Mouse (Mus musculus): Measurements from ENCODE around the gene Fuz.
A peak's percentile ranks its signal among the peaks of the same experiment; 100 is the strongest.

Gene Fuz

DNA sequence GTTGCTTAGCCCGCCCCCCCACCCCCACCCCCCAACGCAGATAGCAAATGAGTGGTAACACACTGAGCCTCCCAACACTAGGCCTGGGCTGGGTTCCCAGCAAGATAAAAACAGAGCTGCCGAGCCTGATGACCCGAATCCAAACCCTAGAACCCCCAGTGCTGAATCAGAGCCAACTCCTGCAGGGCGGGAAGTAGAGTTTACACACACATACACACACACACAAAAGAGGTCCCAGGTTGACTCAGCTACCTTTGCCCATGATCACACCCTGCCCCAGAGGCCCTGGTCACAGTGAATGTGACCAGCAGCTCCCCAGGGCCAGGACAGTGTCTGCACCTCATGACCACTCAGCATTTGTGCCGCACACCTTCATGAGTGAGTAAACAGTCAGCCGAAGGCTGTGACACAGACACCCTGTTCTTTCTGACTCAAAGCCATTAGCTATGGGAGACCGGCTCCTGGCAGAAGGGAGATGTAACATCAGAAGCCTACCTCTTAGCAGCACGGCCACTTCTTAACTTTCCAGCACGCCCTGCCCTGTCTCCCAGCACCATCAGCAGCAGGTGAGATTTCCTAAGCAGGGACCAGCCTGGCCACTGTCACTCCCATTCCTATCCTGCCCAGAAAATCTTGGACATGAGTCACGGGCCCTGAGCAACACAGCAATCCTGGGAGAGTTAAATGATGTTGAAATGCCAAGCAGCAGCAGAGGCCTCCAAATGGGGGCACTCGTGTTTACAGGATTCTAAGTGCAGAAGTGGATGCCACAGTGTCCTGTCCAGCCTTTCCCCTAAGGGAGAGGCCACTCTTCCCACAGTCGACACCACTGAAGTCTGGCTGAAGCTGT is 7.4 kb upstream of the Fuz start:
- no peak for DNase-seq (ENCODE audit: low spot score in 2 of 2)

- no peak for DNase-seq (ENCODE audit: low spot score in 2 of 2)
Measured at GRCm38 (mm10) chr7:44890180-44890579, 5.7 kb upstream of the Fuz start.

DNA sequence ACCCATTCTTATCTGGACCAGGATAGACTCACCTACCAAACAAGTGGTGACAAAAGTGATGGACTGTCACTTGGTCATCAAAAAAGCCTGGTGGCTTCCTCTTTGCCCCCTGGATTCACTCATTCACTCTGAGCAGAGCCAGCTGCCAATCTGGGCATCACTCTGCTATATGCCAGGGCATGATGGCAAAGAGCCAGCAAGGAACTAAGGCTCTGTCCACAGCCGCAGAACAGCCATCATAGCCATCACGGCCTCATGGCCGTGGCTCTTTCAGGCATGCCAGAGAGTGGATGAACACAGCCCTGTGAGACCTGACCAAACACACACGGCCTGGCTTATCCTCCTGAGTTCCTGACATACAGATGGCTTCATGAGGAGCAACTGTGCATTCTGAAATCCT is 5.1 kb upstream of the Fuz start:
- no peak for DNase-seq (ENCODE audit: low spot score in 2 of 2)

GRCm38 (mm10) chr7:44891611-44892010 is 4.3 kb upstream of the Fuz start:
- no peak for DNase-seq (ENCODE audit: low spot score in 2 of 2)

DNA sequence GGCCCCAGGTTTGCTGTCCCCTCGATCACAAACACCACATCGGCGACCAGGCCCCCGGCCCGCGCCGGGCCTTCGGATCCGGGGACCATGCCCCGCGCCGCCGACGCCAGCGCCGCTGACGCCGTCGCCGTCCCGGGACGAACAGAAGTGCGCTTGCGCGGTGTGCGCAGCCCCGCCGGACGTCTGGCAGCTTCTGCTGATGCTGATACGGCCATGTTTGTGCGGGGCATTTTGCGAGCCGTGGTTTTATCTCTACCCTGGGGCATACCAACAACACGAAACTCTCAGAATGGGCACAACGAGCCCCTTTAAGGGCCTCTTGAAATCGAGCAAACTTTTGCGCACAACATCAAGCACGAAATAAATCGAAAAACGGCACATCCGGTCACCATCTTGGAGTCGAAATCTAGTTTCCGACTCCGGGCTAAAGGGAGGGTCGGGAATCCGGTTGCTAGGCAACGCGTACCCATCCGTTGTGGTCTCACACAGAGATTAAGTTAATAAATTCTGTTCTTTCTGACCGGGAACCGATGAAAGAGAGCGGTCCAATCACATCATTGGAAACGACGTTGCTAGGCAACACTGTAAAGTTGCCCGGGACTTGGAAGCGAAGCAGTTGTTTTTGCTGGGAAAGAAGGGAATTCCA is 3.5 kb upstream of the Fuz start, which contains the start of gene Med25:
Gene Med25, minus strand, starts transcription at position 437 of the 646 bp plus-strand sequence.
- DNase-seq (ENCODE audit: low spot score in 2 of 2): peak; percentile 75 to 82

- no peak for DNase-seq (ENCODE audit: low spot score in 2 of 2)
Measured at GRCm38 (mm10) chr7:44893197-44893596, 2.7 kb upstream of the Fuz start.

GRCm38 (mm10) chr7:44894175-44894574 is 1.7 kb upstream of the Fuz start:
- no peak for DNase-seq (ENCODE audit: low spot score in 2 of 2)

DNA sequence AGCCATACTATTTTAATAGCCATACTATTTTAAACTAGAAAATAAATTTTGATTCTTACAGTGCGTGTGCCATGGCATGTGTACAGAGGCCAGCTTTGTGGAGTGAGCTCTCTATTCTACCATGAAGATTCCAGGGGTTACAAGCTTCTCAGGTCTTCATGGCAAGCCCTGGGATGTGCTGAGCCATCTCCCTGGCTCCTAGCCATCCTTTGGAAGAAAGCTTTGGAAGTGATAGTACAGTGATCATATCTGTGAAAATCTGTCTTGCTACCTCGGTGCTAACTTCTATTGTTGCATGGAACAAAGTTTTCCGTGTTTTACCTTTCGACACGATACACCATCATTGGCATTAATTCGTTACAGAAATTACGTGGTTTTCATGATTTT is 680 bp upstream of the Fuz start:
- no peak for DNase-seq (ENCODE audit: low spot score in 2 of 2)

- no peak for DNase-seq (ENCODE audit: low spot score in 2 of 2)
Measured at GRCm38 (mm10) chr7:44896499-44896898, 620 bp downstream of the Fuz start.

- DNase-seq (ENCODE audit: low spot score in 2 of 2): peak in 1 of 2 experiments; percentile 18
Measured at GRCm38 (mm10) chr7:44898607-44899006, 2.7 kb downstream of the Fuz start.

DNA sequence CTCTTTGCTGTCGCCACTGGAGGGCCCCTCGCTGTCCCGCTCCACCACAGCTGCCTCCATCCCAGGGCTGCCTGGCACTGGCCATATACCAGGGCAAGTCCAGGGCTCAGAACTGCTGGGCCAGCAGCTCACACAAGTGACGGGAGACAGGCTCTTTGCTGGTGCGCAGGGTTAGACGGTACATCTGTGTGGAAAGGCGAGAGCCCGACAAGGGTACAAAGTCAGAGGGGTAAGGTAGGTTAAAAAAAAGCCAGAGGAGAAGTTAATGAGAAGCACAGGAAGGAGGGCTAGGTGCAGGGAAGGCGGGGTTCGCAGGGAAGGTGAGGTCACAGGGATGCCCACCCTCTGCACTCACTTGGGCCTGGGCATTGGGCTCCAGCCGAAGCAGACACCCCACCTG is 4.8 kb downstream of the Fuz start:
- no peak for DNase-seq (ENCODE audit: low spot score in 2 of 2)

DNA sequence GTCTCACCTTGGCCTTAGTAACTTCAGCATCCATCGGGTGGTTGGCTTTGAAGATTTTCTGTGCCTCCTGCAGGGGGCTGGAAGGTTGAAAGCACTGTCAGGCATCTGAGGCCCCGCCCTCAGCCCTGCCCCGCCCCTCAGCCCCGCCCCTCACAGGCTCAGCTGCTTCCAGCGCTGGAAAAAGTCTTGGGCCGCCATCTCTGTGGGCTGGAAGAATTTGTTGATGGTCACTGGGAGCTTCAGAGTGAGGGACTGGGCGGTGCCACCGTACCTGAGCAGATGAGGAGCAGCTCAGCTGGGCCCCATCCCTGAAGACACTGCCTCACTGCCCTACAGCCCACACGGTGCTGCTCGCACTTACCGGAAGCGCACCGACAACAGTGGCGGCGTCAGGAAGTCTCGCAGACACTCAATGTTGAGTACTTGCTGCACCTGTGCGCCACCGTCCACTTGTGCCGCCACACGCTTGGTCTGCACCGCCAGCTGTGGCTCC is 5.4 kb downstream of the Fuz start:
- DNase-seq (ENCODE audit: low spot score in 2 of 2): no peak

DNA sequence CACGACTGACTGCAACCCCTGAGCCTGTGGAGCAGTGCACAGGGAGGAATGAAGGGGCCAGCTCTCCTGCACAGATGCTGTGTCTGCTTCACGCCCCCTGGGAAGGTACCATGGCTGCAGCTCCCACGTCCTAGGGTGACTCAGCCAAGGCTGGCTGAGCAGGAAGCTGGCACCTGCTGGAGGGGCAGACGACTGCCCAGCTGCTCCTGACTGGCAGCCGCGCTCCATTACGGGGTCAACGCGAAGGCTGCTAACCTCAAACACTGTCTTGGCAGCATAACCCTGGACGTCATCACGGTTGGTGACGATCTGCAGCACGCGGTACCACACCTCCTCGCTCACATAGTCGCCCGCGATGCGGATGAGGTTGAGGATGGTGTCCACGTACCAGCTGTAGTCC is 9.6 kb downstream of the Fuz start:
- no peak for DNase-seq (ENCODE audit: low spot score in 2 of 2)

GRCm38 (mm10) chr7:44908706-44909476 is 13.0 kb downstream of the Fuz start:
- no peak for DNase-seq (ENCODE audit: low spot score in 2 of 2)

DNA sequence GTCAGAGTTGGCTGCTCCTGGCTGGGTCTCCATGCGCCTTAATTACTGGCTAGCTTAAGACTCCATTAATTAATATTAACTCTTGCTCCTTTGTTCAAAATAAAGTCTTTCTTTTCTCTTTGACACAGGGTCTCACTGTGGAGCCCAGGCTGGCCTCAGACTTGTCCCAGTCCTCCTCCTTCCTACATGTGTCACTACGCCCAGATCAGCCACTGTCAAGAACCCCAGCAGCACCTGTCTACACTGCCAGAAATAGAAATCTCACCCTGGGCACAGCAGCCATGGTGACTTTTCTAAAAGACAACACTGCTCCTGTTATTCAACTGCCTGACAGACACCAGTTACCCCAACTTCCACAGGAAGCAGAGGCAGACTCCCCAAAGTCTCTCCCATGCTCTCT is 18.5 kb downstream of the Fuz start:
- no peak for DNase-seq (ENCODE audit: low spot score in 2 of 2)

- no peak for DNase-seq (ENCODE audit: low spot score in 2 of 2)
Measured at GRCm38 (mm10) chr7:44915314-44915713, 19.4 kb downstream of the Fuz start.

DNA sequence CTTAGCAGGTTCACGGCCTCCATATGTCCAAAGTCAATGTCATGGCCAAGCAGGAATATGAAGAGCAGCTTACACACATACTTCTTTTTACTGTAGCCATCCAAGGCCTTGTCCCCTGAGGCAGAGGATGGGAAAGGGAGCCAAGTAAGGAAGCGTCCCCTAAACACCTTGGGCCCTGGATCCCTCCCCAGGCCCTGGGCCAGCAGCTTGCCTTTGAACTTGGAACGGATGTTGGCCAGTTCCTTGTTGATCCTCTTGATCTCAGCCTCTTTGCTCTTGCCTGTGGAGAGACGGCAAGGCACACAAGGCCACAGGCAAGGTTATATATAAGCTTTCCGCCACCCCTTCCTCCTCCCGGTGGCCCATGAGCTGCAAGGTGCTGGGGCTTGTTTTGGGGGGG is 20.3 kb downstream of the Fuz start:
- DNase-seq (ENCODE audit: low spot score in 2 of 2): no peak

DNA sequence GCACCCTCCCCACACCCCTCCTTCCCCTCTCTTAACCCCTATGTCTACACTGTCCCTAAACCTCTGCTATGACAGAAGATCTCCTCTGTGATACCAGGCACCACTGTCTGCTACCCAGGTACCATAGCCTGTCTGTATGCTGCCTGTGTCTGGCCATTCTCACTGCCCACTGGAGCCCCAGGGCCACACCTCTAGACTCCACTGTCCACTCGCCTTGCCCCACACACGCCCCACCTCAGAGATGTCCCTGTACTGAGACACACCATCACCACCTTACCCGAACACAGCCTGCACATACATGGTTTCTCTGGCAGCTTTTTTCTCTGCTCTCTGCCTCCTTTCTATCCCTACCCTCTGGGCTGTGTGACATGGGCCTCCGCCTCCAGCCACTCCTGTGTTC is 21.0 kb downstream of the Fuz start:
- DNase-seq (ENCODE audit: low spot score in 2 of 2): no peak

DNA sequence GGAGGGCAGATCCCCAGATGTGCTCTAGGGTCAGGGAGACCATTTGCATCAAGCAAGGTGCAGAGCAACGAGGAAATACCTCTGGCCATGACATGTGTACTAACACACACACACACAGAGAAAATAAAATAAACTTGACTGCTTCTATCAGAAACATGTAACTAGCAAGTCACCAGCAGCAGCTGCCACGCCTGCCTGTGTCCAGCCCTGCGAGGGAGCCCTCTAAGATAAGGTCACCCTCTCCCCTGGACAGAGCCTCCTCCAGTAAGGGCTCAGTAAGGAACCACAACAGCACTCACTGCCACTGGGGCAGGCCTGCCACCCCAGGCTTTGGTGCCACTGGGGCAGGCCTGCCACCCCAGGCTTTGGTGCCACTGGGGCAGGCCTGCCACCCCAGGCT is 22.3 kb downstream of the Fuz start:
- no peak for DNase-seq (ENCODE audit: low spot score in 2 of 2)

DNA sequence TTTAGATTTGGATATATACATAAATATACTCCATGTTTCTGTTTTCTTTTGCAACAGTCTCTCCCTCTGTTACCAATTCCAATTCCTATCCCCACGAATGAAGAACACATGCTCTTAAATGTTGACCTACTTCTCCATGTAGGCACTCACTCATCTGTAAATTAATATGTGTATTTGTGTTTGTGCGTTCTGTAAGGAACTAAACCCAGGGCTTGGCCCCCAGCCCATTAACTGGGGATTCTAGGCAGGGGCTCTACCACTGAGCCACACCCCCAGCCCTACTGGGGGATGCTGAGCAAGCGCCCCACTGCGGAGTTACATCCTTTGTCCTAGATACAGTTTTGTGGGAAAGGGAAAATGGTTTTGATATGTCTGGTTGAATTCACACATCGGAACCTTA is 23.2 kb downstream of the Fuz start:
- DNase-seq (ENCODE audit: low spot score in 2 of 2): no peak

GRCm38 (mm10) chr7:44922530-44922929 is 26.7 kb downstream of the Fuz start:
- DNase-seq (ENCODE audit: low spot score in 2 of 2): no peak

GRCm38 (mm10) chr7:44925468-44925867 is 29.6 kb downstream of the Fuz start:
- DNase-seq (ENCODE audit: low spot score in 2 of 2): no peak
